Mouse (Mus musculus): Measurements from ENCODE around the gene Zfp40. TPM values are rescaled to one million over a fixed set of nuclear protein-coding genes. Genes with fewer than 3 reads are reported as not detected.

The Zfp40 gene
- 7.8 and 12.6 TPM in 2 replicates for polyA plus RNA-seq (2012; rRNA removed)

GRCm38 (mm10) chr17:23192453-23193379 lies at the start of gene Zfp40:
Gene Zfp40, minus strand, starts transcription at chr17:23193252.

Other genes starting within 250 kb of the Zfp40 start
- gene Vmn2r-ps130, start 132.1 kb downstream of the Zfp40 start, polyA plus RNA-seq (2012; rRNA removed), result not detected in 2 replicates
- gene Vmn2r114, start 119.3 kb upstream of the Zfp40 start, polyA plus RNA-seq (2012; rRNA removed), result not detected in 2 replicates
- not detected in 2 replicates for gene Vmn2r115, start 150.5 kb upstream of the Zfp40 start, polyA plus RNA-seq (2012; rRNA removed)
- gene Vmn2r116, start 191.4 kb upstream of the Zfp40 start, polyA plus RNA-seq (2012; rRNA removed), result not detected in 2 replicates